Mouse (Mus musculus) limb, embryonic 11.5 days (tissue): ENCODE results near the gene Hes2. TPM values are rescaled to one million over a fixed set of nuclear protein-coding genes. Genes with fewer than 3 reads are reported as not detected.

Experiments used
- ATAC-seq: fragments of 200-750 bp; cut with Nextera tagmentation; 2 replicates; pipeline ENCODE4 v1.8.0; 2017; ENCODE audit warnings: low read depth; ENCODE audit not compliant: insufficient number of reproducible peaks, low FRiP score, low TSS enrichment
- DNase-seq: peaks from one replicate; pipeline ENCODE4 v3.0.0-alpha.2; 2015; ENCODE audit warnings: low spot score
- H3K27ac ChIP-seq: fragments of 300-500 bp; sonication (generic); replicated peaks from 2 replicates; pipeline ENCODE4 v1.5.1; 2014; ENCODE audit warnings: low read depth, mild to moderate bottlenecking, low read length
- H3K27me3 ChIP-seq: fragments of 300-500 bp; sonication (generic); 2 replicates; pipeline ENCODE4 v1.6.1; 2014; ENCODE audit warnings: mild to moderate bottlenecking, low read length, mixed read lengths; ENCODE audit not compliant: control insufficient read depth, insufficient read depth
- H3K36me3 ChIP-seq: fragments of 300-500 bp; sonication (generic); 2 replicates; pipeline ENCODE4 v1.6.1; 2014; ENCODE audit warnings: mild to moderate bottlenecking, low read length, moderate library complexity, mixed read lengths; ENCODE audit not compliant: control insufficient read depth, insufficient read depth
- H3K4me1 ChIP-seq: fragments of 300-500 bp; sonication (generic); 2 replicates; pipeline ENCODE4 v1.6.1; 2014; ENCODE audit warnings: low read length, mixed read lengths; ENCODE audit not compliant: control insufficient read depth, insufficient read depth
- H3K4me2 ChIP-seq: fragments of 300-500 bp; sonication (generic); 2 replicates; pipeline ENCODE4 v1.6.1; 2014; ENCODE audit warnings: low read depth, mild to moderate bottlenecking, moderate library complexity; ENCODE audit not compliant: severe bottlenecking
- H3K4me3 ChIP-seq: fragments of 300-500 bp; sonication (generic); 2 replicates; pipeline ENCODE4 v1.5.1; 2014; ENCODE audit warnings: low read depth, low read length
- H3K9ac ChIP-seq: fragments of 300-500 bp; sonication (generic); 2 replicates; pipeline ENCODE4 v1.6.1; 2014; ENCODE audit warnings: mild to moderate bottlenecking, low read length
- H3K9me3 ChIP-seq: fragments of 300-500 bp; sonication (generic); 2 replicates; pipeline ENCODE4 v1.6.1; 2016; ENCODE audit warnings: low read length; ENCODE audit not compliant: control insufficient read depth
- WGBS: fragments of 180-500 bp; shearing (Covaris S2); extraction: QIAGEN DNeasy Blood & Tissue Kit; methylation state at CpG from one replicate; pipeline ENCODE4 v1.1.7; 2014; 5-methylcytosine and 5-hydroxymethylcytosine counted together
- polyA plus RNA-seq: library from polyadenylated mRNA; unstranded; fragments of >200 nt; fragmentation: Nextera tagmentation; extraction: Ambion mirVana; gene quantifications from 2 replicates; pipeline ENCODE4 v1.2.1, GENCODE M21; 2014

Gene Hes2
- not detected in 2 replicates for polyA plus RNA-seq

- Histone ChIP-seq H3K27me3 (peaks cover 51% of the 10 kb centered on the region), H3K4me1 (peaks cover 5% of the 10 kb centered on the region; the same call in 1 of the 2 replicates), H3K27ac (no peak within 1 kb of the TSS), H3K4me3 (no peak within 1 kb of the TSS), H3K36me3 (no peaks in the 10 kb centered on the region), H3K4me2 (no peak within 1 kb of the TSS; the same call in 1 of the 2 replicates), H3K9me3 (no peaks in the 10 kb centered on the region), H3K9ac (no peak within 1 kb of the TSS)
- WGBS = 5% methylated on average over 35 of the region's 35 CpGs
- no peak for ATAC-seq
- DNase-seq = no peak
Measured at GRCm38 (mm10) chr4:152158585-152159284, at the start of gene Hes2. Hes2 (plus strand) TSS chr4:152158867.

GRCm38 (mm10) chr4:152109509-152109908, 49.2 kb upstream of the Hes2 start:
- Histone ChIP-seq H3K27ac (no peak overlapping the region), H3K4me3 (no peak overlapping the region), H3K9me3 (no peaks in the 10 kb centered on the region), H3K9ac (no peak overlapping the region), H3K36me3 (peaks cover 15% of the 10 kb centered on the region; the same call in 1 of the 2 replicates), H3K27me3 (peaks cover 3% of the 10 kb centered on the region; the same call in 1 of the 2 replicates), H3K4me2 (no peak overlapping the region), H3K4me1 (peaks cover 16% of the 10 kb centered on the region; the same call in 1 of the 2 replicates)
- ATAC-seq (no peak), DNase-seq (no peak)
- WGBS = 90% methylated on average over 3 of the region's 3 CpGs

GRCm38 (mm10) chr4:152110689-152111088, 48.0 kb upstream of the Hes2 start:
- H3K9me3 ChIP-seq = no peaks in the 10 kb centered on the region
- H3K27ac ChIP-seq = no peak overlapping the region
- no peak overlapping the region for H3K9ac ChIP-seq
- no peak overlapping the region for H3K4me3 ChIP-seq
- 84% methylated on average over 4 of the region's 4 CpGs for WGBS
- peaks cover 18% of the 10 kb centered on the region for H3K4me1 ChIP-seq
- no peak overlapping the region for H3K4me2 ChIP-seq
- ATAC-seq = no peak
- no peak for DNase-seq
- H3K36me3 ChIP-seq = peaks cover 15% of the 10 kb centered on the region; the same call in 1 of the 2 replicates
- H3K27me3 ChIP-seq = peaks cover 6% of the 10 kb centered on the region; the same call in 1 of the 2 replicates

DNA sequence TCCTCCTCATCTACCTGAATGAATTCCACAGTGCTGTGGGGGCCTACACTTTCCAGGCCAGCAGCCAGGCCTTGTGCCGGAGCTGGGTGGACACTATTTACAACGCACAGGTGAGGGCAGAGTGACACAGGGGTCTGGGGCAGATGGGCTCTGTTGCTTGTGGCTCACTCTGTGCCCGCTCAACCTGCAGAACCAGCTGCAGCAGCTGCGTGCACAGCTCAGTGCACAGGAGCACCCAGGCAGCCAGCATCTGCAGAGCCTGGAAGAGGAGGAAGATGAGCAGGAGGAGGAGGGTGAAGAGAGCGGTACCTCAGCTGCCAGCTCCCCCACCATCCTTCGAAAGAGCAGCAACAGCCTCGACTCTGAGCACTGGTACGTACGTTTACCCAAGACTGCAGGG, 46.3 kb upstream of the Hes2 start:
- 84% methylated on average over 9 of the region's 9 CpGs for WGBS
- peaks cover 13% of the 10 kb centered on the region; the same call in 1 of the 2 replicates for H3K36me3 ChIP-seq

GRCm38 (mm10) chr4:152114080-152114479, 44.6 kb upstream of the Hes2 start:
- H3K27me3 ChIP-seq = peaks cover 33% of the 10 kb centered on the region
- H3K4me3 ChIP-seq = no peak overlapping the region
- WGBS = 66% methylated on average over 16 of the region's 16 CpGs
- H3K9me3 ChIP-seq = no peaks in the 10 kb centered on the region
- H3K4me2 ChIP-seq = no peak overlapping the region
- peaks cover 13% of the 10 kb centered on the region; the same call in 1 of the 2 replicates for H3K36me3 ChIP-seq
- ATAC-seq (no peak), DNase-seq (no peak)
- H3K4me1 ChIP-seq = peaks cover 12% of the 10 kb centered on the region
- no peak overlapping the region for H3K27ac ChIP-seq
- H3K9ac ChIP-seq = no peak overlapping the region

More for the DNA sequence above, 46.3 kb upstream of the Hes2 start:
- Histone ChIP-seq H3K27ac (no peak overlapping the region), H3K27me3 (peaks cover 16% of the 10 kb centered on the region), H3K4me2 (no peak overlapping the region), H3K9ac (no peak overlapping the region), H3K4me3 (no peak overlapping the region), H3K4me1 (peaks cover 24% of the 10 kb centered on the region), H3K9me3 (no peaks in the 10 kb centered on the region)
- ATAC-seq = no peak
- DNase-seq = no peak

GRCm38 (mm10) chr4:152115921-152116612, 42.6 kb upstream of the Hes2 start, which contains the start of gene Tnfrsf25:
Tnfrsf25 (plus strand) TSS chr4:152115934.
- Histone ChIP-seq H3K36me3 (peaks cover 5% of the 10 kb centered on the region; the same call in 1 of the 2 replicates), H3K4me1 (peaks cover 26% of the 10 kb centered on the region), H3K4me2 (peak within 1 kb of the TSS; percentile 41), H3K4me3 (peak within 1 kb of the TSS; percentile 9; the same call in 1 of the 2 replicates), H3K27ac (no peak within 1 kb of the TSS), H3K9me3 (no peaks in the 10 kb centered on the region), H3K9ac (peak within 1 kb of the TSS; percentile 32), H3K27me3 (peaks cover 53% of the 10 kb centered on the region)
- peak; percentile 33 for ATAC-seq
- WGBS = 2% methylated on average over 30 of the region's 30 CpGs
- peak; percentile 54 for DNase-seq

DNA sequence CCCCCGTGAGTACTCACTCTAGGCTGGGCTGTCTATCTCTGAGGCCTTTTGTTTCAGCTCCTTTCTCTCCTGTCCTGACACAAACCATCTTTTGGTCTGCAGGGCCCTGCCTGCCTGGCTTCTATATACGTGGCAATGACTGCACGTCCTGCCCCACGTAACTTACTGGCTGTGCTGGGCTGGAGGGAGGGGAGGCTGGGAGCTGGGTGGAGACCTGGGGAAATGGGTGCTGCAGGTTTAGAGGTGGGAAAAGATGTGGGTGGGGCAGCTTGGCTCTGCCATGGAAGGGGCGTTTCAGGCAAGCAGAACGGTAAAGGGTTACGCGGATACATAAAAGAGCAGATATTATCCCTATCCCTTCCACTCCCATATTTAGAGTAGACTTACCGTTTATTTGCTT, 41.1 kb upstream of the Hes2 start:
- H3K4me2 ChIP-seq = no peak overlapping the region
- H3K36me3 ChIP-seq = peaks cover 5% of the 10 kb centered on the region; the same call in 1 of the 2 replicates
- no peak overlapping the region for H3K4me3 ChIP-seq
- H3K27me3 ChIP-seq = peaks cover 68% of the 10 kb centered on the region
- H3K4me1 ChIP-seq = peaks cover 26% of the 10 kb centered on the region
- no peak overlapping the region for H3K9ac ChIP-seq
- H3K9me3 ChIP-seq = no peaks in the 10 kb centered on the region
- no peak for ATAC-seq
- no peak for DNase-seq
- no peak overlapping the region for H3K27ac ChIP-seq
- 69% methylated on average over 9 of the region's 9 CpGs for WGBS
